Mouse (Mus musculus): ENCODE data around the gene Ccr7.

Ccr7 gene

GRCm38 (mm10) chr11:99117907-99118306 lies 37.0 kb downstream of the Ccr7 start:
- no peak for DNase-seq (ENCODE audit: low spot score in 2 of 2)

GRCm38 (mm10) chr11:99115940-99116339 lies 38.9 kb downstream of the Ccr7 start:
- DNase-seq (ENCODE audit: low spot score in 2 of 2) = no peak

- no peak for DNase-seq (ENCODE audit: low spot score in 2 of 2)
Measured at GRCm38 (mm10) chr11:99113111-99113510, 41.8 kb downstream of the Ccr7 start.

GRCm38 (mm10) chr11:99112700-99113099 lies 42.2 kb downstream of the Ccr7 start:
- no peak for DNase-seq (ENCODE audit: low spot score in 2 of 2)

GRCm38 (mm10) chr11:99111631-99112030 lies 43.2 kb downstream of the Ccr7 start:
- no peak for DNase-seq (ENCODE audit: low spot score in 2 of 2)

GRCm38 (mm10) chr11:99111155-99111554 lies 43.7 kb downstream of the Ccr7 start:
- no peak for DNase-seq (ENCODE audit: low spot score in 2 of 2)

GRCm38 (mm10) chr11:99110370-99111110 lies 44.3 kb downstream of the Ccr7 start:
- DNase-seq (ENCODE audit: low spot score in 2 of 2) = no peak

- no peak for DNase-seq (ENCODE audit: low spot score in 2 of 2)
Measured at GRCm38 (mm10) chr11:99108296-99108695, 46.6 kb downstream of the Ccr7 start.

GRCm38 (mm10) chr11:99105981-99106726 lies 48.7 kb downstream of the Ccr7 start:
- no peak for DNase-seq (ENCODE audit: low spot score in 2 of 2)

GRCm38 (mm10) chr11:99104609-99105410 lies 50.1 kb downstream of the Ccr7 start:
- no peak for DNase-seq (ENCODE audit: low spot score in 2 of 2)

- DNase-seq (ENCODE audit: low spot score in 2 of 2) = no peak
Measured at GRCm38 (mm10) chr11:99102575-99103270, 52.2 kb downstream of the Ccr7 start.

GRCm38 (mm10) chr11:99101693-99102092 lies 53.2 kb downstream of the Ccr7 start:
- no peak for DNase-seq (ENCODE audit: low spot score in 2 of 2)

- no peak for DNase-seq (ENCODE audit: low spot score in 2 of 2)
Measured at GRCm38 (mm10) chr11:99100215-99100614, 54.7 kb downstream of the Ccr7 start.

- no peak for DNase-seq (ENCODE audit: low spot score in 2 of 2)
Measured at GRCm38 (mm10) chr11:99099516-99099915, 55.4 kb downstream of the Ccr7 start.

GRCm38 (mm10) chr11:99098924-99099323 lies 56.0 kb downstream of the Ccr7 start:
- no peak for DNase-seq (ENCODE audit: low spot score in 2 of 2)

GRCm38 (mm10) chr11:99096996-99097774 lies 57.7 kb downstream of the Ccr7 start:
- no peak for DNase-seq (ENCODE audit: low spot score in 2 of 2)

- DNase-seq (ENCODE audit: low spot score in 2 of 2) = no peak
Measured at GRCm38 (mm10) chr11:99096417-99096816, 58.5 kb downstream of the Ccr7 start.

- DNase-seq (ENCODE audit: low spot score in 2 of 2) = no peak
Measured at GRCm38 (mm10) chr11:99095759-99096158, 59.1 kb downstream of the Ccr7 start.

GRCm38 (mm10) chr11:99094911-99095676 lies 59.8 kb downstream of the Ccr7 start:
- DNase-seq (ENCODE audit: low spot score in 2 of 2) = no peak
